ENCODE assay signal across 7 mouse cellular contexts in the genomic region with DNA sequence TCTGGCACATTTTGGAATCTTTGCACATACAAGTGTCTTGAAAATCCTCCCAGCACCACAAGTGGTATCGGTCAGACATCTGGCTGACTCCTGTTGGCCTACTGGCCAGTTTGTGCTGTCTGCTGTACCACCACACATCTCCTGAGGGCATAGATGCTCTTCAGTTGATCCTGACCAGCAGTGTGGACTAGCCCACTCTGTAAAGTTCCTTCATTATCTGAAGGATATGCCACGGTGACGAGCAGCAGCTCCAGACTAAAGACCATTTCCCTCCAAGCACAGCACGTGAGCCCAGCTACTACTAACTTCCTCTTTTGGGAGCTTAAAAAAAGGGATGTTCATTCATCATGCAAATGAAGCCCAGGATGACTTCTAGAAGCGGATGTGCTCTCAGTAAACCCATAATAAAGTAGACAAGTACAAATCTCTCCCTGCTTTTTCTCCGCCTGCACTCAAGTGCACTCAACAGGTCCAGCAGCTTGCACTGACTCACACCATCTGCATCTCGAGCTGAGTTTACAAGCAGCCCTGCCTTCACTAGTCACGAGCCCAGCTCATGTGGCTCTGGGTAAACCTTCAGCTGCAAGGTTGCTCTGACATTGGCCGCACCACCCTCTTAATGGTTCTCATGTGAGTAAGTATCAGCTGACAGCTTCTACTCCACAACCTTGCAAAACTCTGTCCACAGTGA. TPM values are rescaled to one million over a fixed set of nuclear protein-coding genes. Genes with fewer than 3 reads are reported as not detected.
DNase-seq lines count a peak whose midpoint lies in the region; ATAC-seq and TF ChIP-seq lines count a peak whose summit lies in the region.

No protein-coding gene starts in this region.

- no peak for TF ChIP-seq CTCF in G1E (IDR thresholded peaks at IDR 0.05; ENCODE audit: low read depth, low read length)
- TF ChIP-seq CTCF in left cerebral cortex, adult 2 months (IDR thresholded peaks at IDR 0.05) = no peak

- WGBS in heart, embryonic 16.5 days = 22% methylated on average over 9 of the region's 9 CpGs

- H3K4me3 ChIP-seq in G1E (ENCODE audit: low read depth, low read length) = peak overlapping the region; percentile 70
- H3K4me3 ChIP-seq in heart, embryonic 16.5 days (ENCODE audit: low read length) = peak overlapping the region; percentile 22
- H3K4me3 ChIP-seq in left cerebral cortex, adult 2 months = no peak overlapping the region

- peak; percentile 75 for ATAC-seq in G1E (ENCODE audit: extremely low read depth, insufficient number of reproducible peaks, low FRiP score, poor library complexity, severe bottlenecking)
- ATAC-seq in heart, embryonic 16.5 days (replicated peaks; ENCODE audit: extremely low read depth, insufficient read depth, low FRiP score) = peak; percentile 81
- ATAC-seq in monocyte, adult 5-6 weeks (replicated peaks; ENCODE audit: insufficient number of reproducible peaks, low FRiP score, low TSS enrichment, poor library complexity, severe bottlenecking) = peak; percentile 83

- H3K4me1 ChIP-seq in G1E (ENCODE audit: insufficient read depth, low read depth, low read length) = peaks cover 84% of the 10 kb centered on the region
- H3K4me1 ChIP-seq in heart, embryonic 16.5 days (ENCODE audit: control insufficient read depth, insufficient read depth, low read length) = peaks cover 27% of the 10 kb centered on the region

- H3K36me3 ChIP-seq in G1E (replicated peaks) = peaks cover 36% of the 10 kb centered on the region
- H3K36me3 ChIP-seq in heart, embryonic 16.5 days (ENCODE audit: control insufficient read depth, insufficient read depth) = no peaks in the 10 kb centered on the region

- H3K4me2 ChIP-seq in heart, embryonic 16.5 days (ENCODE audit: low read depth, low read length) = peak overlapping the region; percentile 52

- H3K27ac ChIP-seq in heart, embryonic 16.5 days (ENCODE audit: low read length) = peak overlapping the region; percentile 75
- H3K27ac ChIP-seq in left cerebral cortex, adult 2 months = no peak overlapping the region

- peak; percentile 46 for DNase-seq in G1E (ENCODE audit: low spot score)
- DNase-seq in adrenal gland, postnatal 14 days = peak; percentile 63
- peak; percentile 38 to 57 for DNase-seq in left cerebral cortex, adult 2 months (ENCODE audit: extremely low spot score in 1 of 2, low spot score in 2 of 2)
- DNase-seq in thymus, postnatal 10 days (ENCODE audit: low spot score in 2 of 2) = no peak
- no peak for DNase-seq in thymus, postnatal 0 days (ENCODE audit: low spot score)

- no peaks in the 10 kb centered on the region for H3K9me3 ChIP-seq in G1E (replicated peaks)
- H3K9me3 ChIP-seq in heart, embryonic 16.5 days (replicated peaks; ENCODE audit: control insufficient read depth, low read length) = no peaks in the 10 kb centered on the region

- intact Hi-C loops in left cerebral cortex, adult 2 months (cut with DNase I) = loop anchor here (5.0 kb wide), 1 partner anchor 36 kb away; the partner anchor contains the start of gene Fnip2

- H3K27me3 ChIP-seq in G1E (ENCODE audit: insufficient read depth, low read length) = no peaks in the 10 kb centered on the region
- H3K27me3 ChIP-seq in heart, embryonic 16.5 days (ENCODE audit: control insufficient read depth, insufficient read depth, low read length) = no peaks in the 10 kb centered on the region

- peak overlapping the region; percentile 1; the same call in 1 of the 2 replicates for H3K9ac ChIP-seq in heart, embryonic 16.5 days (ENCODE audit: low read length)

RNA-seq across cellular contexts. Expression of gene Fnip2, which starts 35.9 kb away (rescaled TPM):
- total RNA-seq in G1E (2014; fragmentation: Nextera tagmentation) (71.3 and 81.8 TPM in 2 replicates), G1E (2017) (54.5 and 57.6 TPM in 2 replicates)
- 3.2 and 3.5 TPM in 2 replicates for polyA plus RNA-seq in G1E (2012)
- 9.7 and 11.0 TPM in 2 replicates for total RNA-seq in adrenal gland, postnatal 14 days (2021)
- 2.6 and 2.7 TPM in 2 replicates for polyA plus RNA-seq in heart, embryonic 16.5 days (2015; fragmentation: Nextera tagmentation; extraction: Ambion mirVana)
- total RNA-seq in left cerebral cortex, adult 2 months (2021) = 10 to 100 TPM; 17.7 to 20.2 TPM
- total RNA-seq in monocyte, adult 5-6 weeks (2017) = 3.0 to 6.5 TPM (median 5.7 TPM) in 3 replicates
- 0.71 and 0.90 TPM in 2 replicates for polyA plus RNA-seq in thymus, postnatal 0 days (2015; fragmentation: Nextera tagmentation; extraction: Ambion mirVana)

RNA-seq across cellular contexts. Expression of gene Ppid, which starts 59.4 kb away (rescaled TPM):
- total RNA-seq in G1E (2014; fragmentation: Nextera tagmentation) (156 and 169 TPM in 2 replicates), G1E (2017) (213 and 235 TPM in 2 replicates)
- polyA plus RNA-seq in G1E (2012) = 23.6 and 32.6 TPM in 2 replicates
- 52.7 and 53.5 TPM in 2 replicates for total RNA-seq in adrenal gland, postnatal 14 days (2021)
- 99.8 and 119 TPM in 2 replicates for polyA plus RNA-seq in heart, embryonic 16.5 days (2015; fragmentation: Nextera tagmentation; extraction: Ambion mirVana)
- 10 to 100 TPM; 67.2 to 73.7 TPM for total RNA-seq in left cerebral cortex, adult 2 months (2021)
- total RNA-seq in monocyte, adult 5-6 weeks (2017) = 99.2 to 136 TPM (median 131 TPM) in 3 replicates
- polyA plus RNA-seq in thymus, postnatal 0 days (2015; fragmentation: Nextera tagmentation; extraction: Ambion mirVana) = 130 and 160 TPM in 2 replicates

Comparison
In these comparisons a context has a peak if more than half of its experiments do, and no peak if none do; other contexts are left out.
1. DNase-seq: peak in G1E (single experiment), adrenal gland, postnatal 14 days (single experiment) and left cerebral cortex, adult 2 months (2 of 2); none in thymus, postnatal 10 days (0 of 2) and thymus, postnatal 0 days (single experiment).
2. Peak in every context shown above with its lines, with median percentiles within 50 percentile points of each other: ATAC-seq.